Mouse (Mus musculus) embryonic facial prominence, embryonic 11.5 days (tissue): ENCODE measurements around the gene Tmed6. TPM values are rescaled to one million over a fixed set of nuclear protein-coding genes. Genes with fewer than 3 reads are reported as not detected.

Source experiments
- ATAC-seq: fragments of 200-750 bp; cut with Nextera tagmentation; replicated peaks from 2 replicates; pipeline ENCODE4 v1.8.0; 2017; ENCODE audit warnings: low read depth; ENCODE audit not compliant: insufficient number of reproducible peaks, low FRiP score, low TSS enrichment
- DNase-seq: peaks from one replicate; pipeline ENCODE4 v3.0.0-alpha.2; 2015; ENCODE audit warnings: low spot score
- H3K27ac ChIP-seq: fragments of 300-500 bp; sonication (generic); replicated peaks from 2 replicates; pipeline ENCODE4 v1.5.1; 2014; ENCODE audit warnings: mild to moderate bottlenecking, low read depth, low read length, control low read depth
- H3K27me3 ChIP-seq: fragments of 300-500 bp; sonication (generic); 2 replicates; pipeline ENCODE4 v1.6.1; 2014; ENCODE audit warnings: mild to moderate bottlenecking, low read length, moderate library complexity, mixed read lengths; ENCODE audit not compliant: control insufficient read depth, insufficient read depth
- H3K36me3 ChIP-seq: fragments of 300-500 bp; sonication (generic); replicated peaks from 2 replicates; pipeline ENCODE4 v1.6.1; 2014; ENCODE audit warnings: low read depth, mild to moderate bottlenecking, low read length, moderate library complexity, mixed read lengths; ENCODE audit not compliant: control insufficient read depth, insufficient read depth
- H3K4me1 ChIP-seq: fragments of 300-500 bp; sonication (generic); 2 replicates; pipeline ENCODE4 v1.6.1; 2014; ENCODE audit warnings: low read length, mixed read lengths; ENCODE audit not compliant: control insufficient read depth, insufficient read depth
- H3K4me2 ChIP-seq: fragments of 300-500 bp; sonication (generic); 2 replicates; pipeline ENCODE4 v1.6.1; 2014; ENCODE audit warnings: low read depth, mild to moderate bottlenecking, control low read depth, low read length, moderate library complexity
- H3K4me3 ChIP-seq: fragments of 300-500 bp; sonication (generic); 2 replicates; pipeline ENCODE4 v1.5.1; 2014; ENCODE audit warnings: low read depth, low read length, control low read depth
- H3K9ac ChIP-seq: fragments of 300-500 bp; sonication (generic); replicated peaks from 2 replicates; pipeline ENCODE4 v1.6.1; 2014; ENCODE audit warnings: mild to moderate bottlenecking, control low read depth, low read length
- H3K9me3 ChIP-seq: fragments of 300-500 bp; sonication (generic); replicated peaks from 2 replicates; pipeline ENCODE4 v1.6.1; 2016; ENCODE audit warnings: mild to moderate bottlenecking, low read length, inconsistent platforms, mixed read lengths; ENCODE audit not compliant: control insufficient read depth
- WGBS: fragments of 180-500 bp; shearing (Covaris S2); extraction: QIAGEN DNeasy Blood & Tissue Kit; methylation state at CpG from one replicate; pipeline ENCODE4 v1.1.7; 2014; 5-methylcytosine and 5-hydroxymethylcytosine counted together
- polyA plus RNA-seq: library from polyadenylated mRNA; unstranded; fragments of >200 nt; fragmentation: Nextera tagmentation; extraction: Ambion mirVana; gene quantifications from 2 replicates; pipeline ENCODE4 v1.2.1, GENCODE M21; 2014

Gene Tmed6
- polyA plus RNA-seq, 1 experiment from 2014 or later, result not detected

- H3K9me3 ChIP-seq, result no peaks in the 10 kb centered on the region
- no peak overlapping the region for H3K9ac ChIP-seq
- no peaks in the 10 kb centered on the region for H3K27me3 ChIP-seq
- no peak overlapping the region for H3K4me3 ChIP-seq
- no peak overlapping the region for H3K4me2 ChIP-seq
- 95% methylated on average over 5 of the region's 5 CpGs for WGBS
- H3K4me1 ChIP-seq, result no peaks in the 10 kb centered on the region
- peaks cover 9% of the 10 kb centered on the region for H3K36me3 ChIP-seq
- no peak for ATAC-seq
- no peak for DNase-seq
- no peak overlapping the region for H3K27ac ChIP-seq
Observed at GRCm38 (mm10) chr8:107088526-107089063, 23.2 kb upstream of the Tmed6 start.

- H3K9ac ChIP-seq, result no peak overlapping the region
- no peaks in the 10 kb centered on the region for H3K4me1 ChIP-seq
- DNase-seq (no peak), ATAC-seq (no peak)
- H3K4me3 ChIP-seq, result no peak overlapping the region
- over 99% methylated on average over 5 of the region's 5 CpGs for WGBS
- no peak overlapping the region for H3K4me2 ChIP-seq
- peaks cover 9% of the 10 kb centered on the region for H3K36me3 ChIP-seq
- H3K27ac ChIP-seq, result no peak overlapping the region
- no peaks in the 10 kb centered on the region for H3K9me3 ChIP-seq
- no peaks in the 10 kb centered on the region for H3K27me3 ChIP-seq
Observed at GRCm38 (mm10) chr8:107086018-107086417, 20.6 kb upstream of the Tmed6 start.

- H3K4me1 ChIP-seq, result no peaks in the 10 kb centered on the region
- no peak overlapping the region for H3K4me3 ChIP-seq
- peaks cover 9% of the 10 kb centered on the region for H3K36me3 ChIP-seq
- no peak for DNase-seq
- no peak overlapping the region for H3K4me2 ChIP-seq
- no peak overlapping the region for H3K27ac ChIP-seq
- no peaks in the 10 kb centered on the region for H3K27me3 ChIP-seq
- ATAC-seq, result no peak
- 96% methylated on average over 17 of the region's 17 CpGs for WGBS
- H3K9me3 ChIP-seq, result no peaks in the 10 kb centered on the region
- H3K9ac ChIP-seq, result no peak overlapping the region
Observed at GRCm38 (mm10) chr8:107085358-107085757, 19.9 kb upstream of the Tmed6 start.

GRCm38 (mm10) chr8:107076239-107076888 lies 10.9 kb upstream of the Tmed6 start:
- ATAC-seq (no peak; the same call in 1 of the 2 replicates), DNase-seq (no peak)
- 88% methylated on average over 7 of the region's 7 CpGs for WGBS
- no peaks in the 10 kb centered on the region for H3K4me1 ChIP-seq
- no peak overlapping the region for H3K9ac ChIP-seq
- peaks cover 13% of the 10 kb centered on the region for H3K36me3 ChIP-seq
- H3K27me3 ChIP-seq, result no peaks in the 10 kb centered on the region
- H3K27ac ChIP-seq, result no peak overlapping the region
- no peak overlapping the region for H3K4me2 ChIP-seq
- H3K9me3 ChIP-seq, result no peaks in the 10 kb centered on the region
- H3K4me3 ChIP-seq, result no peak overlapping the region

- Histone ChIP-seq H3K9me3 (no peaks in the 10 kb centered on the region), H3K36me3 (peaks cover 13% of the 10 kb centered on the region), H3K4me1 (no peaks in the 10 kb centered on the region), H3K27ac (no peak overlapping the region), H3K4me3 (no peak overlapping the region), H3K4me2 (no peak overlapping the region), H3K9ac (no peak overlapping the region), H3K27me3 (no peaks in the 10 kb centered on the region)
- no peak for ATAC-seq
- no peak for DNase-seq
- 83% methylated on average over 1 of the region's 1 CpGs for WGBS
Observed at GRCm38 (mm10) chr8:107074128-107074527, 8.7 kb upstream of the Tmed6 start.

DNA sequence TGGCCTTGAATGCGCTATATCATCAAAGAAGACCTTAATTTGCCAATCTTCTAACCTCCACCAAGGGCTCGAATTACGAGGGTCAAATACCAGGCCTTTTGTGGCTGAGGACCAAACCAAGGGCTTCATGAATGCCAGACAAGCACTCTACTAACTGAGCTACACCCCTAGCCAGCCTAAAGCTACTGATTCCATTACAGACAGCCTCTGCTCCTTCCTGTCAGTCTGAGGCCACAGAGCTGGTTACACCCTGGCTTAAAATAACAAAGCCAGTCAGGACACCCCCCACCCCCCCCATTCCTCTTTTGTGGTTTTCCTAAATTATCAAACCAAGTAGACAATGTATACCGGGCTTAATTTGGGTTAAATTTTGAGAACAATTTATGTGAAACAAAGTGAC lies 8.3 kb upstream of the Tmed6 start:
- DNase-seq, result no peak
- Histone ChIP-seq H3K36me3 (peaks cover 13% of the 10 kb centered on the region), H3K9ac (no peak overlapping the region), H3K4me3 (no peak overlapping the region), H3K9me3 (no peaks in the 10 kb centered on the region), H3K4me1 (no peaks in the 10 kb centered on the region), H3K27me3 (no peaks in the 10 kb centered on the region), H3K27ac (no peak overlapping the region), H3K4me2 (no peak overlapping the region)
- 69% methylated on average over 4 of the region's 4 CpGs for WGBS
- ATAC-seq, result no peak

DNA sequence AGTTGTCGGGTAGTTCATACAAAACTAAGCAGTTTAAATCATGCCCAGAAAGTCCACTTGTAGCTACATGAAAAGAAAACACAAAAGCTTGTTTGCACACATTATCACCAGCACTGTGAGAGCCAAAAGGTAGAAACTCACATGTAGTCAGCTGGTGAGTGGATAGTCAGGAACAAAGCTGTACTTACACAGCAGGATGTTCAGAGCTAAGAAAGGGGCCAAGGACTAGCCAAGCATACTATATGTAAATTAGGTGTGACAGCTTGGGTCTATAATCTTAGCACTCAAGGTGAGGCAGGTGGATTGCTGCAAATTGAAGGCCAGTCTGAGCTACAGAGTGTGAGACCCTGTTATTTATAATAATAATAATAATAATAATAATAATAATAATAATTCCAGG lies 2.8 kb downstream of the Tmed6 start:
- ATAC-seq, result no peak
- WGBS, result 88% methylated on average over 1 of the region's 1 CpGs

DNA sequence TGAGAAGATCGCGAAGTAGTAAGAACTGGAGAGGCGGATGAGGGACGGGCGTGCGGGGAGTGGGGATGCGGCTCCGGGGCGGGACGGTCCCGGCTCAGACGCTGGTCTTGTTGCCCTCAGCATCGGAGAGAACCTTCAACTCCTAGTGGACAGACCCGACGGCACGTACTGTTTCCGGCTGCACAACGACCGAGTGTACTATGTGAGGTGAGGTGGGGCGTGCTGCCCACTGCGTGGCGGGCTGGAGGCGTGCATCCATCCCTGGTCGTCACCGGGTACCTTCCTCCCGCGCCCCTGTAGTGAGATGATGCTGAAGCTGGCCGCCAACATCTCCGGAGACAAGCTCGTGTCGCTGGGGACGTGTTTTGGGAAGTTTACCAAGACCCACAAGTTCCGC lies 8.5 kb downstream of the Tmed6 start:
- Histone ChIP-seq H3K9me3 (no peaks in the 10 kb centered on the region), H3K4me2 (peak overlapping the region; percentile 83), H3K27me3 (no peaks in the 10 kb centered on the region), H3K4me3 (peak overlapping the region; percentile 99), H3K4me1 (no peaks in the 10 kb centered on the region; the same call in 1 of the 2 replicates), H3K9ac (peak overlapping the region; percentile 74), H3K27ac (no peak overlapping the region), H3K36me3 (peaks cover 4% of the 10 kb centered on the region)
- no peak for DNase-seq
- under 1% methylated on average over 33 of the region's 33 CpGs for WGBS
- ATAC-seq, result peak; percentile 58

More for the DNA sequence above, 2.8 kb downstream of the Tmed6 start:
- no peak overlapping the region for H3K27ac ChIP-seq
- H3K9ac ChIP-seq, result no peak overlapping the region
- H3K4me2 ChIP-seq, result no peak overlapping the region
- H3K36me3 ChIP-seq, result no peaks in the 10 kb centered on the region; the same call in 1 of the 2 replicates
- no peaks in the 10 kb centered on the region for H3K27me3 ChIP-seq
- DNase-seq, result no peak
- H3K4me1 ChIP-seq, result no peaks in the 10 kb centered on the region; the same call in 1 of the 2 replicates
- no peaks in the 10 kb centered on the region for H3K9me3 ChIP-seq
- no peak overlapping the region for H3K4me3 ChIP-seq
